Mouse (Mus musculus): ENCODE measurements around the gene Cypt14. TPM values are rescaled to one million over a fixed set of nuclear protein-coding genes. Genes with fewer than 3 reads are reported as not detected.
"Not testable (repeated sequence)": the region's sequence is repeated elsewhere in the genome, so short reads cannot be mapped to it uniquely, and the experiment has no call there.

Gene Cypt14
- polyA plus RNA-seq (2012; rRNA removed) = not detected in 2 replicates

DNA sequence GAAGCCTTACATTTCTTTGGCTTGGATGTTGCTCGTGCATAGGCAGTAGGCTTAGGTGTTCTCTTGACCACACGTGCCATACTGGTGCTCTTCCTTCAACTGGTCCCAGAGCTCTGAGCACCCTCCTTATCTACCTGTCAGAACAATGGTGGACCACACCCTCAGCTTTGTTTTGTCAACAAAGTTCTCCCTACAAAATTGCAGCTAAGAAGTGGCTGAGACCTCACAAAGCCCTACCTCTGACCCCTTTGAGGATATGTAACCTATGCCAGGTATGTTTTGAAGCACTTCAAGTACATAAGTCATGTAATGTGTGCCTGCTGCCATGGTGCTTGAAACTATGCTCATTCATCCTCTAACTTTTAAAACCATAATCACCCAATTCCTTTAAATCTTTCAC lies at the start of gene Cypt14:
TSS of gene Cypt14 (minus strand) at position 101 of the 400 bp plus-strand sequence.
- DNase-seq (ENCODE audit: extremely low spot score in 1 of 2, low spot score in 1 of 2) = not testable (repeated sequence)
